Mouse (Mus musculus) testis, adult 2 months (tissue): ENCODE data around the gene Arhgap44.

Experiments used
- CTCF ChIP-seq: fragments of 200-500 bp; IDR thresholded peaks from 2 replicates; pipeline ENCODE4 v1.5.1; 2012; ENCODE audit warnings: low read depth, mild to moderate bottlenecking, inconsistent platforms, low read length, moderate library complexity; ENCODE audit not compliant: control insufficient read depth, insufficient read depth, insufficient replicate concordance
- POLR2A ChIP-seq: fragments of 200-500 bp; IDR thresholded peaks from 2 replicates; pipeline ENCODE4 v1.6.1; 2012; ENCODE audit warnings: low read depth, mild to moderate bottlenecking, inconsistent platforms, low read length, moderate library complexity; ENCODE audit not compliant: control insufficient read depth

GRCm38 (mm10) chr11:65069609-65070008 lies 93.2 kb downstream of the Arhgap44 start:
- TF ChIP-seq CTCF (no peak), POLR2A (no peak)
